Mouse (Mus musculus): Measurements from ENCODE around the gene Gm3415.

GRCm38 (mm10) chr5:146576668-146577067, 20.7 kb downstream of the Gm3415 start:
- TF ChIP-seq GATA1 (IDR thresholded peaks at IDR 0.05; ENCODE audit: low read length), result no peak
- TF ChIP-seq TAL1 (IDR thresholded peaks at IDR 0.05; ENCODE audit: low read length), result no peak
